Mouse (Mus musculus): ENCODE results near the gene Zdhhc14.

DNA sequence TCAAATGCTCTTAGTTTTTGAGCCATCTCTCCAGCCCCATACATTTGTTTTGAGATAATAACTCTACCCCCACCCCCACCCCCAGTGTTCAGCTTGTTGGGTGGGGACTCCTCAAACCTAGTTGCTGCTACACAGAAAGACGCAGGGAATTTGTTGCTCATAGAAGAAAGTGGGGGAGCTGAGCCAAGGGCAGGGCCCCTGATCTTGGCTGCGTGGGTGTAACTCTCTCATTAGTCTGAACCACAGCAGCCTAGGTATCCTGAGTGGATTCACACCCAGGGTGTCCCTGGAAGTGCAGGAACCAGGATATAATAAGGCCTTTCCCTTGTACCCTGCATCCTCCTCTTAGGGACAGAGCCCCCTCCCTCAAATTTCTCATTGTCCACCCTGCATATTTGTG lies 142.9 kb downstream of the Zdhhc14 start:
- TF ChIP-seq CTCF (IDR thresholded peaks at IDR 0.05; ENCODE audit: low read depth) (no peak), EP300 (IDR thresholded peaks at IDR 0.05; ENCODE audit: low read depth) (no peak)
